10 mouse cellular contexts compared by ENCODE assay signal in genomic region chr5:105669508-105670353, GRCm38 (mm10). TPM values are rescaled to one million over a fixed set of nuclear protein-coding genes. Genes with fewer than 3 reads are reported as not detected.
DNase-seq lines count a peak whose midpoint lies in the region.
"Had no signal": no experiment of that assay in that cellular context is flagged by ENCODE, and none has a peak within 500 bp of the region (broad histone marks: within the 10 kb centered on the region; RNA-seq: fewer than 3 reads in every experiment).

No protein-coding gene starts in this region.

- DNase-seq in layer of hippocampus, adult 11-12 months (ENCODE audit: low spot score) = peak; percentile 38
- no peak for DNase-seq in layer of hippocampus, postnatal 10 days (ENCODE audit: low spot score in 2 of 2)
- DNase-seq in 3T3-L1 (ENCODE audit: low read depth, low spot score) = peak; percentile 29
- peak; percentile 56 for DNase-seq in R1 (ENCODE audit: low read depth, low spot score)
- DNase-seq in lung, postnatal 25 days (ENCODE audit: low spot score) = peak; percentile 53
- no peak for DNase-seq in right cerebral cortex, postnatal 14 days
- DNase-seq in cerebellum, adult 9-10 months = no peak
- DNase-seq: adrenal gland, adult 2 months; cerebellum, adult 11-12 months; thymus, postnatal 4 days had no signal

RNA-seq across cellular contexts. Expression of gene Lrrc8d, which starts 30.0 kb away (rescaled TPM):
- 10 to 100 TPM; 57.7 to 59.4 TPM for total RNA-seq in layer of hippocampus, postnatal 10 days (2021)

Comparison
In these comparisons a context has a peak if more than half of its experiments do, and no peak if none do; other contexts are left out.
1. DNase-seq: peak in layer of hippocampus, adult 11-12 months (single experiment), 3T3-L1 (single experiment), R1 (single experiment) and lung, postnatal 25 days (single experiment); none in layer of hippocampus, postnatal 10 days (0 of 2), right cerebral cortex, postnatal 14 days (single experiment) and cerebellum, adult 9-10 months (single experiment).